Mouse (Mus musculus): ENCODE measurements around the gene Mrps10.
A peak's percentile ranks its signal among the peaks of the same experiment; 100 is the strongest.

The Mrps10 gene

DNA sequence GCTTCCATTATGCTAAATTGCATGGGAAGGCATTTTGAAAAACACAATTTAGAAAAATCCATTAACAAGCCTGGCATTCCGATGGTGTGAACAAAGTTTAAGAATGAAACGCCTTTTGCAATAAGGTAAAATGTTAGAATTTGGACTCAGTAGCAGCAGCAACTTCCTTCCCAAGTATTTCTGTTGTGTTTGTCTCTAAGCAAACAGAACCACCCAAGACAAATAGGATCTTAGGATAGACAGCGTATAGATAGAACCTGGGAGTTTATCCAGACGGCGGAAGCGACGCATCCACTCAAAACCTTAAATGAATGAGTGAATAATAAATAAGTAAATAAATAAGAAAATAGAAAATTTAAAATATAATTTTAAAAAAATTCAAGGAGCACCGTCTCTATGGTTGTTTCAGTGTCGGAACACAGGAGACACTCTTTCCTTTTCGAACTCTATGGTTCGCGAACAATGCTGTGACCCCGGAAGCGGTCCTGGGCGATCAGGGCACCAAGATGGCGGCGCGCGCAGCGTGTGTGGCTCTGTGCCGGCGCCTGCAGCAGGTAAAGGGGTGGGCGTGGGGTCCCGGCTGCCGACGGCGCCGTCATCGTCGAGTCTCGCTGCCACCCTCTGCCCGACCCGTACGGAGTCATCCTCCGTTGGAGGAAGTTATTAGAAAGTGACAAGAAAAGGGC is at the start of gene Mrps10:
Gene Mrps10 (plus strand): TSS at position 487 of the 686 bp plus-strand sequence.
- DNase-seq, result peak; percentile 88 to 93

DNA sequence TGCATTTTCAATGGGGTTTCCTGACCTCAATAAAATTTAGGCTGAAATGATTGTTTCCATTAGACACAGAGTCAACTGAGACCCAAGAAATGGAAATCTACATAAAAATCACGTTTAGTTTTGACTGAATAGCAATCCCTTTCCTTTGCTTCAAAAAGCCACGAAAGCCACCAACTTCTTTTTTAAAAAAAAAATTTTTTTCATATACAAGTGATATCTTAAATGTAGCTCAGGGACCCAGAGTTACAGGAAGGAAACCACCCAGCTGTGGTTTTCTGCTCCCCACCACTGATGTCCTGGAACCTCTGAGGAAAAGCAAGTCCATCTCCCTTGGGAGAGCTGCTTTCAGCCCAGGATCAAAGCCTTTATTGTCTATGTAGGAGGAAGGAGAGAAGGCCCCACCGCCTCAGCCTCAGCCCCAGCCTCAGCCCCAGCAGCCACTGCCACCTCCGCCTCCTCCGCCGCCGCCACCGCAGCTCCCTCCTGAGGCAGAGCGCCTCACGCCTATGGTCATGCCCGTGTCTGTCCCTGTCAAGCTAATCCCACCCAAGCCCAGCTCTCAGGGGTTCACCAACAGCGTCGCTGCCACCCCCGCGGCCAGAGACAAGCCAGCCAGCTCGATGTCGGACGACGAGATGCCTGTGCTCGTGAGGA is 49.6 kb upstream of the Mrps10 start:
- DNase-seq, result no peak

DNA sequence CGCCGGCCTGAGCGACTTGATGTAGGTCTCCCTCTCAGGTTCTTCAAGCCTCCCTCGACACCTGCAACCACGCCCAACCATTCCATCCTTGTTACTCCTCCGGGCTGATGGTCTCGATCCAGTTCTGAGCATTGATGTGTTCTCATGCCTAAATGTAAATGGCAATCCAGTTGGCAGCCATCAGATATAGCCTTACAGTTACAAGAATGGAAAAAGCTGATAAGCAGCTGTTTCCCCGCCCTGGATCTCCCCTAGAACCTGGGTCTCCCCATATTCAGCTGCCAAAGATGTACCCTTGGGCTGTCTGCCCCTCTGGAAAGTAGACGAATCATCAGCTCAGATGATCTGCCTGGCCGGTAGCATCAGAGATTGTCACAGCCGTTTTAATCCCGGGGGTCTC is 48.9 kb upstream of the Mrps10 start:
- DNase-seq, result no peak

DNA sequence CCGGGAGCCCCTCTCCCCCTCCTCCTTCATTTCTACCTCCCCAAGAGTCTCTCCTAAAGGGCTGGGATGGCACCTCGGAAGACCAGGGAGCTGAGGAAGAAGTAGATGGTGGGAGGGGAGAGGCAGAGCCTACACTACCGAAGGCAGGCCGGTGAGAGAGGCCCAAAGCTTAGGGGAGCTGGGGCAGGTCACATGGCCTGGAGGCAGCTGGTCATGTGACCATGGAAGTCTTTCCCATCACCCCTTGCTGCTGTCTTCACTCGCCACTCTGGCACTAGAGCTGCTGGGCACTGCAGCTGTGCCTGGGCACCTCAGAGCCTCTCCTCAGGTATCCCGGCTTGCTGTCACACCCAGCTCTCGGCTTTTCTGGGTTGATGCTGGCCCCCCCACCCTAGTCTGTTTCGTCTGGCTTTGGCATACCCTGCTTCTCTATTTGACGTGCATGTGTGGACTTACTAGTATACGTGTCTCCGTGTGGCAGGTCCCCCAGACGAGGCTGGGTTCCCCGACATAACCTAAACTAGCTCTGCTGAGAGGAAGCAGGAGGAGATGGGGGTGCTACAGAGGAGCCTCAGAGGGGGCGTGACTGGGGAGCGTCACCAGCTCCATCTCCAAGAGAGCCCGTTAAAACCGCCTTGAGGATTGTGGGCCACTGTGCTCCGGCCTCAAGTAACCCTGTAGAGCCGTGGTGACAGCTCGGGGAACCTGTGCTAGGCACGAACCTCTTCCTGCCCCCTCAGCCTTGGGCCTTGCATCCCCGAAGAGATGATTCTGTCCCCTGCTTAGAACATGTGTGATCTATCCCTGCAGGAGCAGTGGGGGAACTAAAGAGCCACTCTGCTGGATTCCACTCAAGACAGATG is 46.3 kb upstream of the Mrps10 start:
- peak; percentile 30 to 35 for DNase-seq

DNA sequence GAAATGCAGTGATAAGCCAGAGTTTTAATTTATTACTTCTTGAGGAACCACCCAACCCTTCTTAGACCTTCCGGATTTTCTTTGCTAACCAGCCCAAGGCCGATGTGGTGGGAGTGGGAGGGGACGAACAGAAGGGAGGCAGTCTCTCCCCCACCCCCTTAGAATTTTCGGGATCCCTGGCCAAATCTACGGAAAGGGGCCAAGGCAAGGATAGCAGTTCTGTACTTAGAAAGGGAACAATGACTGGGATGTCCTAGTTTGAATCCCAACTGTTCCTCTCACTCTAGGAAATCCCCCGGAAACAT is 45.7 kb upstream of the Mrps10 start:
- DNase-seq, result peak; percentile 49 to 63

DNA sequence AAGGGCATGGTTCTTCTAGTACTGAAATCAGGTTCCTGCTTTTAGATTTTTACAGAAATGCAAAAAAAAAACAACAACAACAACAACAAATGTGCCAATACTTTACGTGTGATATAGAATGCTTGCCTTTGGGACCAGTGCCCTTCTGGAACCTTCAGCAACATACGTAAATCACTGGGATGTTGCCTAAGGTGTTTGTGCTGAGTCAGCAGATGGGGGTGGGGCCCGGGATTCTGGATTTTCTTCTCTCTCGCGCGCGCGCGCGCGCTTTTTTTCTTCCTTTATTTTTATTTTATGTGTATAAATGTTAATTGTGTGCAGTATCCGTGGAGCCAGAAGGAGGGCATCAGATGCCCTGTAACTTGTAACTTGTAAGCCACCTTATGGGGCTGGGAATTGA is 41.1 kb upstream of the Mrps10 start:
- no peak for DNase-seq

DNA sequence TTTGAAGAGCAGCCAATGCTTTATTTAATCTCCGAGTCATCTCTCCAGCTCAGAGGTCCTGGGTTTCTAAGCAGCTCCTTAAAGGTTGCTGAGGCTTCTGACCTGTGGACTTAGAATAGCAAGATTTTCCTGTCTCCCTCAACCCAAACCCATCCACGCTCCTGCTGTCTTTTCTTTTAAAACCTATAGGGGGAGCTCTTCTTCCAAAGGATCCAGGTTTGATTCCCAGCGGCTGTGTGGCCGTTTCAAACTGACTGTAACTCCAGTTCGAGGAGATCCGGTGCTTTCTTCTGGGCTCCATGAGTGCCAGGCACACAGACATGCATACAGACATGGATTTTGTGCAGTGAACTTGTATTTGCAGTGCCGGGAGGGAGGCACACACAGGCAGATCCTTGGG is 40.7 kb upstream of the Mrps10 start:
- DNase-seq, result no peak

DNA sequence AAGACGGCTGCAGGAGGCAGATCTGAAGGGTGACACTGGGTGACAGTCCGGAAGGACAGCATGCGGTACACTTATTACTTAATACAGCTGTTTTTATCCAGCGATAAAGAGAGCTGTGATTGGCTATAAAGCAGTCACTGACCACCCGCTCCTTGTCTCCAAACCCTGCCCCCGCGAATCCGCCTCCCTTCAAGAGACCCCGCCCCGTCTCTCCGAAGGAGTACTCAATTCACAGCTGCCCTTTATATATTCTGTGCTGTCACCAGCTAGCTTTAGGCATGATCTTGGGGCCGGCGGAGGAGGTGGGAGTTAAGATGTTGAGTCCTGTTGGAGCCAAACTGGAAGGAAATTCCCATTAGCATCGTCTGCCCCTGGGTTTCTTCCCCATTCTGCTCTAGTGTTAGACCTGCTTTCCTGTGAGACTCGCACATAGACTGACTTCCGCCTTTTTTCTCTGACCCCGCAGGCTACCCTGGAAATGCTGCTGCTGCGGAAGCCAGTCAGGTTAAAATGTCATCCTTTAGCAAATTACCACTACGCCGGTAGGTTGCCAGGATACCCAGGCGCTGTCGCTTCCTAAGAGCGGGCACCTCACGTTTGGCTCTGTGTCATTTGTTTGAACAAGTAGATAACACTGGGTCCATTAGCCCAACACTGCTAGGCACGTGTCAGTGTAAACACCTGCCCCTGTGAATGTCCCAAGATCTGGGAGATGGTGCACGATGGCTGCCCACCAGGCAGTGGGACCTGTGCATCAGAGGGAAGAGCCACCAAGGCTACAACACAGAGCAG is 39.9 kb upstream of the Mrps10 start:
- peak; percentile 66 to 73 for DNase-seq

DNA sequence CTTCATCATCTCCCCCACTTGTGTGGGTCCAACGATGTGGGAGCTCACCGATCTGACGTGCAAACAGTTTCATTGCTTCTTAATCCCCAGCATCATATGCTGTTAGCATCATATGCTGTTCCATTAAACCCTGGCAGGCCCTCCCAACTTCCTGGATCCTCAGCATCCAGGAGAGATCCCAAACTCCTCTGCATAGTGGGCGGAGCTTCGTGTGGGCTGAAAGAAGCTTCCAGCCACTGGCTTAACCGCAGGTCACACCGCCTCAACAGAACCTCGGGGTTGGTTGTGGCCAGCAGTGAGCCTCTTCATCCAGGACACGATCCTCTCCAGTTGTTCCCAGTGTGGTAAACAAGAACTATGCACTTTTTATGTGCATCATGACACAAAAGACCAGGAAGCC is 38.1 kb upstream of the Mrps10 start:
- DNase-seq, result no peak

DNA sequence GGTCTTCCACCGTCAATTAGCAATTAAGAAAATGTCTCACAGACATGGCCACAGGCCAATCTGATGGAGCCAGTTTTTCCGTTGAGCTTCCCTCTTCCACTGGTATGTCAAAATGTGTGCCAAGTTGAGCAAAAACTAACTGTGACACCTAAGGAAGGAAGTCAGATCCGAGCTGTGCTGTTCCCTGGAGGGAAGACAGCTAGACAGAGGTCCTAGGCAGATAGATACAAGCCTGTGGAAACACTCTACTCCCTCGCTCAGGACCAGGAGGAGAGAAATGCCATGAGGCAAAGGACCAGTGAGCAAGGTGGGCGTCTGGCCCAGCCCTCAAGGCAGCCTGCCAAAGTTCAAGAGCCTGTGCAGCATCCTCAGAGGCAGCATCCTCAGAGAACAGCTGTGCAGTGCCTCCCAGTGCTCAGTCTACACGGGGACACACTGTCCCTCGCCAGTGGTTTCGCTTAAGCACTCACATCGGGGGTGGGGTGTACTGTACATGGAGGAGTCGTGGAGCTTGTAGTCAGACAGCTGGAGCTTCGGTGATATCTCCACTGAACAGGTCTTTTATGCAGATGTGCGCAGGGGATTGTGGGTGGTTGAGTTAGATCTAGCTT is 36.6 kb upstream of the Mrps10 start:
- DNase-seq, result peak; percentile 44 to 57

DNA sequence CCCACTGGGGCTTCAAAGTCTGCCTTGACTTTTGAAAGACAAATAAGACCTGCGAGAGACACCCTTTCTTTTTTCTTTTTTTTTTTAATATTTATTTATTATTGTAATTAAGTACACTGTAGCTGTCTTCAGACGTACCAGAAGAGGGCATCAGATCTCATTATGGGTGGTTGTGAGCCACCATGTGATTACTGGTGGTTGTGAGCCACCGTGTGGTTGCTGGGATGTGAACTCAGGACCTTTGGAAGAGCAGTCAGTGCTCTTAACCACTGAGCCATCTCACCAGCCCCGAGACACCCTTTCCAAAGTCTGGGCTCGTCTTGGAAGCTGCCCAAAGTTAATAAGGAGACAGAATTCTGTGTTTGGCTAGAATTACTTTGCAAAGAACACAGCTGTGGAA is 36.0 kb upstream of the Mrps10 start:
- DNase-seq, result peak in 1 of 2 experiments; percentile 36

DNA sequence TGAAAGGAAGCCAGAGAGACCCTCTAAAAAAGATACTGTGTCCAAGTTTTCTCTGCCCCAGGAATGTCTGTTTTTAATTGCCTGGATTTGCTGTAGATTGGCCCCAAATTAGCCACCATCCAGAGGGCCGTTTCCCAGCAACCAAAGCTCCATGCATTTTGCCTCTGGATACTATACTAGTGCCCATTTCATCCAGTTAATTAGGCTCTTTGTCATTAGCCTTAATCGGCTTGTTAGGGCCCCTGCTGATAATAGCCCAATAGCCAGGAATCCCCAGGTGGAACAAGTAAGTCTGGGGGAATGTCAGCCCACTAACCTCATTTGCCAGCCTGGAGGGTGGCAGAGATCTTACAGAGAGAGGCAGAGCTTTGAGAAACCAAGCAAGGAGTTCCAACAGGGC is 35.3 kb upstream of the Mrps10 start:
- no peak for DNase-seq

DNA sequence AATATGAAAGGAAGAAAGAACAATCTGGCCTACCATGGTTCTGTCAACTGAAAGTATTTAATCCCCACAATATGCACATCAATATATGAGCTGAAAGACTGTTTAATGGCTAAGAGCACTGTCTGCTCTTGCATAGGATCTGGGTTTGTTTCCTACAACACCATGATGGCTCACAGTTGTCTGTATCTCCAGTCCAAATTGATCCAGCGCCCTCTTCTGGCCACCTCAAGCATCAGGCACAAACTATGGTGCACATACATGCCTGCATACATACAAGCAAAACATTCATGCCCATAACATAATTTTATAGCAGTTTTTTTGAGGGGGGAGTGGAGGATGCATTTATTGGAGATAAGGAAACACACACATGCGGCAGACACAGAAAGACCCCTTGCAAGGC is 25.6 kb upstream of the Mrps10 start:
- DNase-seq, result no peak

DNA sequence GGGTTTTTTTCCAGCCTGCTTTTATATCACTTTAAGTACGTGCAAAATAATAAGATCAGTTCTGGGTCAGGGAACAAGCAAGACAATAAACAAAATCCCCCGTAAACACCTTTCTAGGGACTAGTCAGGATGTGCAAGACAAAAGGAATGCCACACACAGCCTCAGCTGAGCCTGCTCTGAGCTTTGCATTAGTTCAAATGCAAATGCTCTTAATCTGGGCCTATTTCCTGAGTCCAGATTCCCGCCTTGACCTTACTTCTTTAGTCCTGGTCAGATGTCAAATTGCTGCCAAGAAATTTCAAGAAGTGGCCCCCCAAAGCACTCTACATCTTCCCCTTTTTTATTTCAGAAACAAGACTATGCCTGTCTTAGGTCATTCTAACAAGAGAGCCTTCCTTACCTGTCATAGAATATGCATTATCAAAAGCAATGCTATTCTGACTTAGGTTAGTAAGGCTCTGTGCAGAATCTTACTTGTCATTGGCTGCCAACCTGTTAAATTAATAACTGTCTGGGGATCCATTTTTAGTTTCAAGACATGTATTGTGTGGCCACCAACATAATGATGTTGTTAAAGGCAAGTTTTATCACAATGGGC is 18.9 kb upstream of the Mrps10 start:
- no peak for DNase-seq

DNA sequence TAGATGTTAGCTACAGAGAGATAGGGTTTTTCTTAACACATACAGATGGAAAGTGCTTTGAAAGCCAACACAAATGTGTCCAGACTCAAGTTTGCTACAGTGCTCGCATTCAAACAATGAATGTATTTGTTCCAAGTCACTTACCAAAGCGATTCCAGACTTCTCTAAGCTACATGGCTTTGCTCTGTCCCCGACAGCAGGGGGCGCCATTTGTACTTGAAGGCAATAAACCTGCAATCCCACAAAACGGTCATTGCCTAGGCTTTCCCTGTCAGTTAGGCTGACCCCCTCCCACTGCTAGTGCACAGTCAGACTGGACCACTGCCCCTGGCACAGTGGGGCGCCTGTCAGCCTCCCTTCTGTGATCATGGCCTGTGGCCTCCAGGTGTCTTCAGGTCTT is 8.7 kb upstream of the Mrps10 start:
- DNase-seq, result peak; percentile 64 to 67

DNA sequence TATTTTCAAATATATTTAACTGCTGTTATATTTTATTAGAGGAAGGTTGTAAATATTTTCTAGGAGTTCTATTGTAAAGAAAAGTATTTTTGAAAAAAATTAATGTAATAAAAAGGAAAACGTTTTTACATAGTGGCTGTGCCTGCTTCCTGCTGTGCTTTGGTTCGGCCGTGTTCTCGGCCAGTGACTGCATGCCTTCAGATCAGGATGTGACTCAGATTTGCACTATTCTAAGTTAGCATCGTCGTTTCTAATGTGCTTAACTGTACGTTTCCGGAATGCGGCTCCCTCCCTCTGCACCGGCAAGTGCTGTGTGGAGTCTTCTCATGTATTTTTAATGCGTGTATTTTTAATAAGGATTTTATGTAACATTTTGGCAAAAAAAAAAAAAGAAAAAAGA is 7.3 kb upstream of the Mrps10 start:
- no peak for DNase-seq

DNA sequence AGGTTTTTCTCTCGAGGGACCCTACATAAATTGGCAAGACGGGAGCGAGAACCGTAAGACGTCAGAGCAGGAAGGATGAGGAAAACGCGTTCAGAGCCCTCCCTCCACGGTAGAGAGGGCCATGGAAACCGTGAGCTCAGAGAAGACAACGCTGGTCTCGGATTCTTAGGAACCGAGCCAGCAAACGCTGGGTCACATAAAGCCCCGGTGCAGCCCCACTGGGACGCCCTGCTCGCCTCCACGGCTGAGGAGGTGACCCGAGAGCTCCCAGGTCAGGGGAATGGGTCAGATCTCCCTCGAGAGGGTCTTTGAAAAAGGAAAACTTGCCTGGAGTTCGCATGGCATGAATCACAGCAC is 378 bp downstream of the Mrps10 start:
- no peak for DNase-seq

DNA sequence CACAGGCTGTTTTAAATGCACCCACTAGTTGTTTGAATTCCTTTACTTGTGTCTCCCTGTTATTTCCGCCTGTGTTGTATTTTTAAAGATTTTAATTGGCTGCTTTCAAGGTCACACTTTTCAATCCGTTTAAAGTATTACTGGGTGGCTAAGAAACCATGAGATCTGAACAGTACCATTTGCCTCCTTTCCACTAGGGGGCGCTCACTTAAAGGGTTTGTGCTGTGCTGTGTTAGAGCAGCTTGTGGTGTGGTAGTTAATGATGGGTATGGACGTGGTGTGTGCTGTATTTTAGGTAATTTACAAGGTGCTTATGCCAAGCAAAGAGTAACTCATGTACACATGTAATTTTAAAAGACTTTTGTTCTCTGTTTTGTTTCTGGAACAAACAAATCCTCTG is 2.8 kb downstream of the Mrps10 start:
- peak; percentile 76 to 81 for DNase-seq

DNA sequence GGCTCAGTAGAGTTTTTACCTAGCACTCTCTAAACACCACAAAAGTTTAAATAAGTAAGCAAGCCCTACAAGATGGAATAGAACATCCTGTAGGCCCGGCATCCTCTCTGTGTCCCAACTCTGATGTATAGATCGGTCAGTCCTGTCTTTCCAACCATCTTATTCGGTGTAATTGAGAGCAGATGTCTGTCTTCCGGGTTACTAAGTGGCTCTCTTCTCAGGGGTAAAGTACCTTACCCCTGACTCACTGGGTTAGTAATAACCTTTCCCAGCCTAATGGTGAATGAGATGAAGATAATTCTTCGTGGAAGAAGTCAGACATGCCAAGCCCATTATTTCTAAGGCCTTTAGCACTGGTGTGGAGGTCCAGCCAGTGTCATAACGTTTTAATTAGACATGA is 5.3 kb downstream of the Mrps10 start:
- no peak for DNase-seq

DNA sequence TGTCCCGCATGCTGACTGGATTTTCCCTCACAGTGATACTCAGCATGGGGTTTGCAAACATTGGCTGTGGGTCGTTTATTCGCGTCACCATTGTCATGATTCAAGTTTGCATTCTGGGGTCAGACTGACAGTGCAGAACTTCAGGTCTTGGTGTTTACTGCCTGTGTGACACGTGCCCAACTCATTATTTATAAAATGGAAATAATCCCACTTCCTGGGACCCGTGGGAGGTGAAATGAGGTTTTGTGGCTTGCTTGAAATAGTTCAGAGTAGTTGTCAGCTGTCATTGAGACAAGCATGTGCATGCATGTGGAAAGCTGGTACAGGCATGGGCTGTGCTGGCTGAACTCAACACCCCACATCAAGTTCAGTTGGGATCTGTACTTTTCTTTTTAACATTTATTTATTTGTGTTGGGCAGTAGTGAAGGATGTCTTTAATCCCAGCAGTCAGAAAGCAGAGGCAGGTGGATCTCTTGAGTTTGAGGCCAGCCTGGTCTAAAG is 8.1 kb downstream of the Mrps10 start:
- no peak for DNase-seq

DNA sequence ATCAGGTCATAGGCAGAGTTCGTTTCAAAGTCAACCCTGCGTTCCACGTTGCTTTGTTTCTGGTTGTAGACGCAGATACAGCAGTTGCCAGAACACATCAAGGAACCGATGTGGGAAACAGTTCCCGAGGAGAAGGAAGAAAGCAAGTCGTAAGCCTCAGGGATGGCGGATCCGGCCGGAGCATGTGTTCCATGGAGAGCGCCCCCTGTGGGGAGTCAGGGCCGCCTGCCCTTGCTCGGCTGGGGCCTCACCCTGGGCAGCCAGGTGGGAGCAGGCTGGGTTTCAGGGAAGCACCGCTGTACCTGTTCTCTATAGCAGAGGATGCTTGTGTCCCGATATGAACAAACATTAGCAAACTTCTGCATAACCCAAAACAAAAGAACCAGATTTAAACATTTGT is 9.4 kb downstream of the Mrps10 start:
- no peak for DNase-seq

DNA sequence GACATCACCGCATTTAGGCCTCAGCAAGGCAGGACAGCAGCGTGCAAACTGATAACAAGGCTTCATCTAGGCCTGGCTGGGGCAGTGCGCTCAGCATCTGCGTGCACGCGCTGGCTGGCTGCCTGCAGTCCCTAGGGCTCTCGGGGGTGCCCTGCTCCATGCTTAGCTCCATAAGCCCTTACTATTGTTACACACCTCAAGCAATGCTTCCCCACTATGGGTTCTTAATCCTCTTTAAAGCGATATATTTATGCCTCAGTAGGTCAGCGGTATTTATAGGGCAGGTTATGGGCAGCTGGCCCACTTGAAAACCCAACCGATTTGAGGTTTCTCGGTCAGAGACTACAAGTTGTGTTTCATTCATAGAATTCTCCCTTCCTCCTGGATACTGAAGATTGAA is 13.2 kb downstream of the Mrps10 start:
- DNase-seq, result no peak

All from kidney, postnatal 4 days (tissue).